9 mouse cellular contexts compared by ENCODE assay signal in genomic region chr8:111717488-111717792, GRCm38 (mm10). TPM values are rescaled to one million over a fixed set of nuclear protein-coding genes. Genes with fewer than 3 reads are reported as not detected.
DNase-seq lines count a peak whose midpoint lies in the region; ATAC-seq lines count a peak whose summit lies in the region.
"Had no signal": no experiment of that assay in that cellular context is flagged by ENCODE, and none has a peak within 500 bp of the region (broad histone marks: within the 10 kb centered on the region; RNA-seq: fewer than 3 reads in every experiment).

No protein-coding gene starts in this region.

- H3K9ac ChIP-seq in kidney, embryonic 15.5 days, result 0 out of 2 replicates have a peak overlapping the region, but pooled peaks have one; percentile 4
- H3K9ac ChIP-seq in embryonic facial prominence, embryonic 11.5 days (replicated peaks; ENCODE audit: low read length), result no peak overlapping the region
- H3K9ac ChIP-seq in hindbrain, embryonic 14.5 days, result peak overlapping the region; percentile 48
- H3K9ac ChIP-seq in midbrain, embryonic 16.5 days (ENCODE audit: low read depth, low read length), result peak overlapping the region; percentile 58

- H3K4me3 ChIP-seq in kidney, embryonic 15.5 days (replicated peaks), result no peak overlapping the region
- H3K4me3 ChIP-seq in embryonic facial prominence, embryonic 11.5 days (ENCODE audit: low read depth, low read length), result no peak overlapping the region
- H3K4me3 ChIP-seq in hindbrain, embryonic 14.5 days (replicated peaks; ENCODE audit: low read length), result no peak overlapping the region
- H3K4me3 ChIP-seq in midbrain, embryonic 16.5 days (ENCODE audit: low read depth, low read length), result no peak overlapping the region

- H3K4me1 ChIP-seq in kidney, embryonic 15.5 days, result peaks cover 51% of the 10 kb centered on the region
- peaks cover 4% of the 10 kb centered on the region; the same call in 1 of the 2 replicates for H3K4me1 ChIP-seq in embryonic facial prominence, embryonic 11.5 days (ENCODE audit: control insufficient read depth, insufficient read depth, low read length)
- peaks cover 26% of the 10 kb centered on the region for H3K4me1 ChIP-seq in hindbrain, embryonic 14.5 days (replicated peaks; ENCODE audit: control insufficient read depth, insufficient read depth, low read length)
- H3K4me1 ChIP-seq in midbrain, embryonic 16.5 days (ENCODE audit: control insufficient read depth, insufficient read depth, low read length), result peaks cover 25% of the 10 kb centered on the region

- DNase-seq in kidney, postnatal 25 days, result no peak
- no peak for DNase-seq in embryonic facial prominence, embryonic 11.5 days (ENCODE audit: low spot score)
- DNase-seq in hindbrain, embryonic 14.5 days (ENCODE audit: low spot score), result peak; percentile 46
- no peak for DNase-seq in layer of hippocampus, adult 8-10 months (ENCODE audit: low spot score in 2 of 2)
- no peak for DNase-seq in gastrocnemius, adult 18-20 months (ENCODE audit: low spot score)
- DNase-seq in adrenal gland, postnatal 25 days, result no peak
- DNase-seq: kidney, adult 8-10 months had no signal

- WGBS in kidney, embryonic 15.5 days, result 78% methylated on average over 4 of the region's 4 CpGs
- 81% methylated on average over 4 of the region's 4 CpGs for WGBS in embryonic facial prominence, embryonic 11.5 days
- WGBS in hindbrain, embryonic 14.5 days, result 21% methylated on average over 4 of the region's 4 CpGs
- 28% methylated on average over 4 of the region's 4 CpGs for WGBS in midbrain, embryonic 16.5 days

- H3K36me3 ChIP-seq in kidney, embryonic 15.5 days, result peaks cover 71% of the 10 kb centered on the region
- H3K36me3 ChIP-seq in embryonic facial prominence, embryonic 11.5 days (replicated peaks; ENCODE audit: control insufficient read depth, insufficient read depth, low read depth, low read length), result peaks cover 11% of the 10 kb centered on the region
- peaks cover 55% of the 10 kb centered on the region for H3K36me3 ChIP-seq in hindbrain, embryonic 14.5 days (replicated peaks; ENCODE audit: control insufficient read depth, insufficient read depth)
- H3K36me3 ChIP-seq in midbrain, embryonic 16.5 days (ENCODE audit: control insufficient read depth, insufficient read depth, low read length), result peaks cover 27% of the 10 kb centered on the region

- no peaks in the 10 kb centered on the region for H3K27me3 ChIP-seq in kidney, embryonic 15.5 days
- H3K27me3 ChIP-seq in embryonic facial prominence, embryonic 11.5 days (ENCODE audit: control insufficient read depth, insufficient read depth, low read length), result no peaks in the 10 kb centered on the region
- no peaks in the 10 kb centered on the region for H3K27me3 ChIP-seq in hindbrain, embryonic 14.5 days (ENCODE audit: control insufficient read depth, insufficient read depth, low read length)
- H3K27me3 ChIP-seq in midbrain, embryonic 16.5 days (ENCODE audit: control insufficient read depth, insufficient read depth, low read depth, low read length), result no peaks in the 10 kb centered on the region

- H3K27ac ChIP-seq in kidney, embryonic 15.5 days, result peak overlapping the region; percentile 69
- H3K27ac ChIP-seq in embryonic facial prominence, embryonic 11.5 days (replicated peaks; ENCODE audit: low read depth, low read length), result peak overlapping the region; percentile 63
- H3K27ac ChIP-seq in hindbrain, embryonic 14.5 days, result peak overlapping the region; percentile 95
- peak overlapping the region; percentile 92 for H3K27ac ChIP-seq in midbrain, embryonic 16.5 days (ENCODE audit: low read length)

- no peaks in the 10 kb centered on the region for H3K9me3 ChIP-seq in kidney, embryonic 15.5 days (replicated peaks)
- no peaks in the 10 kb centered on the region for H3K9me3 ChIP-seq in embryonic facial prominence, embryonic 11.5 days (replicated peaks; ENCODE audit: control insufficient read depth, low read length)
- H3K9me3 ChIP-seq in hindbrain, embryonic 14.5 days (ENCODE audit: control insufficient read depth, low read length), result no peaks in the 10 kb centered on the region
- no peaks in the 10 kb centered on the region for H3K9me3 ChIP-seq in midbrain, embryonic 16.5 days (replicated peaks; ENCODE audit: control insufficient read depth, low read length, poor library complexity, severe bottlenecking)

- H3K4me2 ChIP-seq in kidney, embryonic 15.5 days, result no peak overlapping the region
- H3K4me2 ChIP-seq in embryonic facial prominence, embryonic 11.5 days (ENCODE audit: low read depth, low read length), result no peak overlapping the region
- H3K4me2 ChIP-seq in hindbrain, embryonic 14.5 days (replicated peaks), result peak overlapping the region; percentile 30; the same call in 1 of the 2 replicates
- H3K4me2 ChIP-seq in midbrain, embryonic 16.5 days (ENCODE audit: low read length), result peak overlapping the region; percentile 25; the same call in 1 of the 2 replicates

- ATAC-seq in kidney, embryonic 15.5 days (replicated peaks; ENCODE audit: low FRiP score), result no peak
- ATAC-seq in embryonic facial prominence, embryonic 11.5 days (replicated peaks; ENCODE audit: insufficient number of reproducible peaks, low FRiP score, low TSS enrichment, low read depth), result no peak
- ATAC-seq in hindbrain, embryonic 14.5 days (ENCODE audit: low FRiP score), result no peak
- peak; percentile 26 for ATAC-seq in midbrain, embryonic 16.5 days

RNA-seq across cellular contexts. Expression of gene Bcar1, which starts 26.2 kb away (rescaled TPM):
- 45.7 and 53.8 TPM in 2 replicates for polyA plus RNA-seq in kidney, embryonic 15.5 days (2015; fragmentation: Nextera tagmentation; extraction: Ambion mirVana)
- 30.9 and 36.5 TPM in 2 replicates for polyA plus RNA-seq in embryonic facial prominence, embryonic 11.5 days (2014; fragmentation: Nextera tagmentation; extraction: Ambion mirVana)
- 49.1 and 52.1 TPM in 2 replicates for polyA plus RNA-seq in hindbrain, embryonic 14.5 days (2014; fragmentation: Nextera tagmentation; extraction: Ambion mirVana)
- 41.5 and 43.3 TPM in 2 replicates for polyA plus RNA-seq in midbrain, embryonic 16.5 days (2015; fragmentation: Nextera tagmentation; extraction: Ambion mirVana)
- total RNA-seq in layer of hippocampus, adult 8-10 months (2022), result 10 to 100 TPM; 58.8 to 73.3 (median 62.6) TPM
- total RNA-seq in gastrocnemius, adult 18-20 months (2021), result 10 to 100 TPM; 10.6 to 10.8 TPM
- 64.5 and 70.0 TPM in 2 replicates for total RNA-seq in adrenal gland, postnatal 25 days (2021)

RNA-seq across cellular contexts. Expression of gene Ctrb1, which starts 26.6 kb away (rescaled TPM):
- 0.45 and 5.2 TPM in 2 replicates for polyA plus RNA-seq in kidney, embryonic 15.5 days (2015; fragmentation: Nextera tagmentation; extraction: Ambion mirVana)
- polyA plus RNA-seq in embryonic facial prominence, embryonic 11.5 days (2014; fragmentation: Nextera tagmentation; extraction: Ambion mirVana), result not detected in 2 replicates
- polyA plus RNA-seq in hindbrain, embryonic 14.5 days (2014; fragmentation: Nextera tagmentation; extraction: Ambion mirVana), result not detected in 2 replicates
- not detected in 2 replicates for polyA plus RNA-seq in midbrain, embryonic 16.5 days (2015; fragmentation: Nextera tagmentation; extraction: Ambion mirVana)
- total RNA-seq in layer of hippocampus, adult 8-10 months (2022), result not detected
- under 1 TPM in 1 of 2 experiments, not detected in 1; 0.71 TPM for total RNA-seq in gastrocnemius, adult 18-20 months (2021)
- not detected in 2 replicates for total RNA-seq in adrenal gland, postnatal 25 days (2021)

Comparison
In these comparisons a context has a peak if more than half of its experiments do, and no peak if none do; other contexts are left out.
1. H3K4me2 ChIP-seq: peak in hindbrain, embryonic 14.5 days (single experiment) and midbrain, embryonic 16.5 days (single experiment); none in kidney, embryonic 15.5 days (single experiment) and embryonic facial prominence, embryonic 11.5 days (single experiment).
2. Peak in every context shown above with its lines, with median percentiles within 50 percentile points of each other: H3K27ac ChIP-seq.